Mouse (Mus musculus) midbrain, embryonic 16.5 days (tissue): Measurements from ENCODE around the gene Zfp974. TPM values are rescaled to one million over a fixed set of nuclear protein-coding genes. Genes with fewer than 3 reads are reported as not detected.
A peak's percentile ranks its signal among the peaks of the same experiment; 100 is the strongest.
"Not testable (repeated sequence)": the region's sequence is repeated elsewhere in the genome, so short reads cannot be mapped to it uniquely, and the experiment has no call there.

ENCODE experiments used
- ATAC-seq: fragments of 200-750 bp; cut with Nextera tagmentation; 2 replicates; pipeline ENCODE4 v1.8.0; 2017; ENCODE audit warnings: moderate TSS enrichment
- H3K27ac ChIP-seq: fragments of 300-500 bp; sonication (generic); 2 replicates; pipeline ENCODE4 v1.5.1; 2014; ENCODE audit warnings: mild to moderate bottlenecking, low read length, mixed read lengths
- H3K27me3 ChIP-seq: fragments of 300-500 bp; sonication (generic); 2 replicates; pipeline ENCODE4 v1.6.1; 2014; ENCODE audit warnings: low read depth, low read length, mixed read lengths; ENCODE audit not compliant: control insufficient read depth, insufficient read depth
- H3K36me3 ChIP-seq: fragments of 300-500 bp; sonication (generic); 2 replicates; pipeline ENCODE4 v1.6.1; 2014; ENCODE audit warnings: mild to moderate bottlenecking, low read length, moderate library complexity, mixed read lengths; ENCODE audit not compliant: control insufficient read depth, insufficient read depth
- H3K4me1 ChIP-seq: fragments of 300-500 bp; sonication (generic); 2 replicates; pipeline ENCODE4 v1.6.1; 2014; ENCODE audit warnings: mild to moderate bottlenecking, low read length, mixed read lengths; ENCODE audit not compliant: control insufficient read depth, insufficient read depth
- H3K4me2 ChIP-seq: fragments of 300-500 bp; sonication (generic); 2 replicates; pipeline ENCODE4 v1.6.1; 2014; ENCODE audit warnings: mild to moderate bottlenecking, low read length, mixed read lengths
- H3K4me3 ChIP-seq: fragments of 300-500 bp; sonication (generic); 2 replicates; pipeline ENCODE4 v1.5.1; 2014; ENCODE audit warnings: low read depth, mild to moderate bottlenecking, low read length, moderate library complexity, mixed read lengths
- H3K9ac ChIP-seq: fragments of 300-500 bp; sonication (generic); 2 replicates; pipeline ENCODE4 v1.6.1; 2014; ENCODE audit warnings: low read depth, low read length, mixed read lengths
- H3K9me3 ChIP-seq: fragments of 300-500 bp; sonication (generic); replicated peaks from 2 replicates; pipeline ENCODE4 v1.6.1; 2014; ENCODE audit warnings: mild to moderate bottlenecking, low read length, mixed read lengths; ENCODE audit not compliant: control insufficient read depth, poor library complexity, severe bottlenecking
- WGBS: fragments of 180-500 bp; shearing (Covaris S2); extraction: QIAGEN DNeasy Blood & Tissue Kit; methylation state at CpG from one replicate; pipeline ENCODE4 v1.1.7; 2014; 5-methylcytosine and 5-hydroxymethylcytosine counted together
- polyA plus RNA-seq: library from polyadenylated mRNA; unstranded; fragments of >200 nt; fragmentation: Nextera tagmentation; extraction: Ambion mirVana; gene quantifications from 2 replicates; pipeline ENCODE4 v1.2.1, GENCODE M21; 2015

Gene Zfp974
- 16.3 and 17.2 TPM in 2 replicates for polyA plus RNA-seq

- 4% methylated on average over 40 of the region's 40 CpGs for WGBS
- peaks cover 11% of the 10 kb centered on the region for H3K4me1 ChIP-seq
- peaks cover 7% of the 10 kb centered on the region; the same call in 1 of the 2 replicates for H3K36me3 ChIP-seq
- H3K9me3 ChIP-seq = no peaks in the 10 kb centered on the region
- peak within 1 kb of the TSS; percentile 77 for H3K9ac ChIP-seq
- H3K27me3 ChIP-seq = no peaks in the 10 kb centered on the region
- peak within 1 kb of the TSS; percentile 81 for H3K4me2 ChIP-seq
- ATAC-seq = peak; percentile 90
- H3K27ac ChIP-seq = peak within 1 kb of the TSS; percentile 71
- peak within 1 kb of the TSS; percentile 65 for H3K4me3 ChIP-seq
Observed at GRCm38 (mm10) chr7:27928818-27929695, at the start of gene Zfp974. Gene Zfp974, minus strand, starts transcription at chr7:27929460.

GRCm38 (mm10) chr7:27949451-27949850, 20.2 kb upstream of the Zfp974 start:
- not testable (repeated sequence) for H3K9ac ChIP-seq, H3K36me3 ChIP-seq, ATAC-seq, H3K4me2 ChIP-seq, H3K4me3 ChIP-seq, H3K27me3 ChIP-seq, H3K27ac ChIP-seq, H3K9me3 ChIP-seq, H3K4me1 ChIP-seq
- 91% methylated on average over 13 of the region's 13 CpGs for WGBS

GRCm38 (mm10) chr7:27941869-27942268, 12.6 kb upstream of the Zfp974 start:
- H3K4me3 ChIP-seq, H3K27me3 ChIP-seq, H3K4me2 ChIP-seq, H3K4me1 ChIP-seq, H3K9ac ChIP-seq, ATAC-seq, H3K27ac ChIP-seq, H3K36me3 ChIP-seq, H3K9me3 ChIP-seq: not testable (repeated sequence)
- 50% methylated on average over 5 of the region's 7 CpGs for WGBS

- not testable (repeated sequence) for H3K9me3 ChIP-seq, H3K27me3 ChIP-seq, H3K9ac ChIP-seq, H3K4me1 ChIP-seq, ATAC-seq, H3K36me3 ChIP-seq, H3K27ac ChIP-seq
- H3K4me2 ChIP-seq = peak overlapping the region; percentile 45
- peak overlapping the region; percentile 7; the same call in 1 of the 2 replicates for H3K4me3 ChIP-seq
- WGBS = 9% methylated on average over 1 of the region's 9 CpGs
Observed at GRCm38 (mm10) chr7:27933800-27934158, 4.5 kb upstream of the Zfp974 start.

- no peak for ATAC-seq
- Histone ChIP-seq H3K4me1 (peaks cover 8% of the 10 kb centered on the region), H3K4me2 (peak overlapping the region; percentile 45), H3K27me3 (no peaks in the 10 kb centered on the region), H3K4me3 (peak overlapping the region; percentile 7; the same call in 1 of the 2 replicates), H3K27ac (no peak overlapping the region), H3K36me3 (no peaks in the 10 kb centered on the region), H3K9ac (peak overlapping the region; percentile 22; the same call in 1 of the 2 replicates), H3K9me3 (no peaks in the 10 kb centered on the region)
- 18% methylated on average over 7 of the region's 7 CpGs for WGBS
Observed at GRCm38 (mm10) chr7:27933050-27933799, 4.0 kb upstream of the Zfp974 start.

- not testable (repeated sequence) for H3K27ac ChIP-seq, H3K4me3 ChIP-seq, H3K4me1 ChIP-seq, ATAC-seq, H3K9me3 ChIP-seq, H3K27me3 ChIP-seq, H3K4me2 ChIP-seq, H3K9ac ChIP-seq, H3K36me3 ChIP-seq
- WGBS = 46% methylated on average over 4 of the region's 4 CpGs
Observed at GRCm38 (mm10) chr7:27927041-27927440, 2.2 kb downstream of the Zfp974 start.

GRCm38 (mm10) chr7:27910952-27911351, 18.3 kb downstream of the Zfp974 start:
- not testable (repeated sequence) for H3K4me1 ChIP-seq, H3K4me2 ChIP-seq, H3K27ac ChIP-seq, H3K9ac ChIP-seq, ATAC-seq, H3K27me3 ChIP-seq, H3K4me3 ChIP-seq
- H3K9me3 ChIP-seq = peaks cover 15% of the 10 kb centered on the region
- 80% methylated on average over 3 of the region's 4 CpGs for WGBS
- H3K36me3 ChIP-seq = peaks cover 46% of the 10 kb centered on the region

- no peaks in the 10 kb centered on the region for H3K4me1 ChIP-seq
- ATAC-seq = no peak
- WGBS = 82% methylated on average over 11 of the region's 11 CpGs
Observed at GRCm38 (mm10) chr7:27905061-27905848, 24.0 kb downstream of the Zfp974 start.

More at GRCm38 (mm10) chr7:27905061-27905848, 24.0 kb downstream of the Zfp974 start:
- Histone ChIP-seq H3K9ac (no peak overlapping the region), H3K36me3 (peaks cover 21% of the 10 kb centered on the region), H3K27ac (no peak overlapping the region), H3K27me3 (no peaks in the 10 kb centered on the region), H3K4me3 (no peak overlapping the region), H3K4me2 (no peak overlapping the region), H3K9me3 (peaks cover 10% of the 10 kb centered on the region; the same call in 1 of the 2 replicates)
